Mouse (Mus musculus) erythroid progenitor cell, adult 5-6 weeks (primary cell): Measurements from ENCODE around the gene Pm20d1. TPM values are rescaled to one million over a fixed set of nuclear protein-coding genes. Genes with fewer than 3 reads are reported as not detected.

Experiments used
- ATAC-seq: replicated peaks from 2 replicates; pipeline ENCODE4 v1.8.0; 2016; ENCODE audit warnings: moderate number of reproducible peaks, mild to moderate bottlenecking, moderate TSS enrichment, inconsistent platforms; ENCODE audit not compliant: poor library complexity, low FRiP score, severe bottlenecking
- total RNA-seq, 2 experiments: library from RNA; stranded (forward) in 1 of 2; stranded (reverse) in 1 of 2; fragments of 150-400 nt in 1 of 2; fragments of 186-747, 209-891 nt in 1 of 2; gene quantifications; 2 replicates each; pipeline versions ENCODE4 v1.2.3 to v1.2.4; 2015 to 2017; ENCODE audit warnings: low replicate concordance in 2 of 2

The Pm20d1 gene
- total RNA-seq, 2 experiments from 2014 or later = not detected

DNA sequence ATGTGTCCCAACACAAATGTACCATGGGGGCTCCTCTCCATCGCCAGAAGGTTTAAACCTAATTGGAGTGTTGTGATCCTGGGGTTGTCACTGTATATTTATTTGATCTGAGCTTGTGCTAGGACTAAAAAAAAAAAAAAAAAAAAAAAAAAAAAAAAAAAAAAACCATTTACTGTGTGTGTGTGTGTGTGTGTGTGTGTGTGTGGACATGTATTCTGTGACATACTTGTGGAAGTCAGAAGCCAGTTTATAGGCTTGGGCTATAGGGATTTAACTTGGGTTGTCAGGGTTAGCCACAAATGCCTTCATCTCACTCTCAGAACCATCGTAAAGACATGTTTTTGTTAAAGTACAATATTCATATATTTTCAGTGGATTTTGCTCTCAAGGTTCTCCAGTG lies 72.4 kb downstream of the Pm20d1 start:
- ATAC-seq = no peak

Other genes with a start within 250 kb of the Pm20d1 start
- not detected in 2 replicates for gene Avpr1b, start 198.1 kb upstream of the Pm20d1 start, total RNA-seq (2015; ENCODE audit: low replicate concordance)
- gene Avpr1b, start 198.1 kb upstream of the Pm20d1 start, total RNA-seq (2017; ENCODE audit: low replicate concordance) = not detected in 2 replicates
- gene Ctse, start 159.1 kb upstream of the Pm20d1 start, total RNA-seq (2015; ENCODE audit: low replicate concordance) = 3,936 and 3,940 TPM in 2 replicates
- gene Ctse, start 159.1 kb upstream of the Pm20d1 start, total RNA-seq (2017; ENCODE audit: low replicate concordance) = 2,045 and 2,132 TPM in 2 replicates
- gene Rab7b, start 108.7 kb upstream of the Pm20d1 start, total RNA-seq (2015; ENCODE audit: low replicate concordance) = 0.72 and 1.3 TPM in 2 replicates
- 1.7 and 4.2 TPM in 2 replicates for gene Rab7b, start 108.7 kb upstream of the Pm20d1 start, total RNA-seq (2017; ENCODE audit: low replicate concordance)
- not detected in 2 replicates for gene Slc26a9, start 53.4 kb upstream of the Pm20d1 start, total RNA-seq (2015; ENCODE audit: low replicate concordance)
- not detected in 2 replicates for gene Slc26a9, start 53.4 kb upstream of the Pm20d1 start, total RNA-seq (2017; ENCODE audit: low replicate concordance)
- gene Slc41a1, start 30.1 kb downstream of the Pm20d1 start, total RNA-seq (2015; ENCODE audit: low replicate concordance) = 0.72 and 1.7 TPM in 2 replicates
- gene Slc41a1, start 30.1 kb downstream of the Pm20d1 start, total RNA-seq (2017; ENCODE audit: low replicate concordance) = 0.64 and 2.2 TPM in 2 replicates
- 4.3 and 4.6 TPM in 2 replicates for gene Rab29, start 69.8 kb downstream of the Pm20d1 start, total RNA-seq (2015; ENCODE audit: low replicate concordance)
- gene Rab29, start 69.8 kb downstream of the Pm20d1 start, total RNA-seq (2017; ENCODE audit: low replicate concordance) = 2.1 and 3.0 TPM in 2 replicates
- 153 and 169 TPM in 2 replicates for gene Nucks1, start 113.2 kb downstream of the Pm20d1 start, total RNA-seq (2015; ENCODE audit: low replicate concordance)
- gene Nucks1, start 113.2 kb downstream of the Pm20d1 start, total RNA-seq (2017; ENCODE audit: low replicate concordance) = 248 and 299 TPM in 2 replicates
- 1.1 TPM in 1 of 2 replicates, not detected in the other for gene Slc45a3, start 165.6 kb downstream of the Pm20d1 start, total RNA-seq (2015; ENCODE audit: low replicate concordance)
- 0.64 TPM in 1 of 2 replicates, not detected in the other for gene Slc45a3, start 165.6 kb downstream of the Pm20d1 start, total RNA-seq (2017; ENCODE audit: low replicate concordance)
- gene Elk4, start 210.2 kb downstream of the Pm20d1 start, total RNA-seq (2015; ENCODE audit: low replicate concordance) = 143 and 156 TPM in 2 replicates
- 66.2 and 68.6 TPM in 2 replicates for gene Elk4, start 210.2 kb downstream of the Pm20d1 start, total RNA-seq (2017; ENCODE audit: low replicate concordance)